Mouse (Mus musculus) erythroblast, embryonic 14.5 days (primary cell): ENCODE measurements around the gene Arid5b.

ENCODE experiments used
- GATA1 ChIP-seq: IDR thresholded peaks from 2 replicates; pipeline ENCODE4 v1.6.1; 2012; ENCODE audit warnings: low read length, inconsistent platforms, mixed read lengths
- TAL1 ChIP-seq: IDR thresholded peaks from 3 replicates; pipeline ENCODE4 v1.6.1; 2012; ENCODE audit warnings: low read length, inconsistent platforms, mixed read lengths

DNA sequence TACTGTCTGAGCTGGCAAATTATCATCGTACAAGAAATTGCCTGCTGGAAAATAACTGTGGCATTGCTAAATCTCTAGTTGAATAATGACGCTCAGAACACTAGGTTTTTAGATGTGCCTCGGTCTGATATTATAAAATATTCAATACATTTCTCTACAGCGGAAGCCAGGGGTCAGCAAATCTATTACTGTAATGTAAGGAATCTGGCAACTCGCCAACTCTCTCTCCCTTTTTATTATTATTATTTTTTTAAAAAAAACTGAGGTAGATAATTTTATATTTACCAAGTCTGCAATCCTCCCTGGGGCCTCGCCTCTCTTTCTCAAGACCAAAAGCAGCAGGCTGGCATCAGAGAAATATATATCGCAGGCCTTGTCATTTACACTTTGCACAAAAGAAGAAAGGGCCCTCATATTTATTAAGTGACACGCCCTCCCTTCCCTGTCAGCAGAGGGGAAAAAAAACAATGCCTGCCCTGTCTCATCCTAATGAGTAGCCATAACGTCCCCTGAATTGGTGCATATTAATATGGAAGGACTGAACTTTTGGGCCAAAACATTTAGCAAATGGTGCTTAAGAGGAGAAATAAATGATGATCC lies 172.1 kb downstream of the Arid5b start:
- TF ChIP-seq GATA1 (no peak), TAL1 (no peak)
